8 mouse cellular contexts compared by ENCODE assay signal in genomic region chr11:66258851-66259250, GRCm38 (mm10).
DNase-seq lines count a peak whose midpoint lies in the region; ATAC-seq and TF ChIP-seq lines count a peak whose summit lies in the region.

No protein-coding gene starts in this region.

- H3K4me3 ChIP-seq in kidney, adult 2 months (ENCODE audit: insufficient read depth, low read depth, low read length), result no peak overlapping the region
- H3K4me3 ChIP-seq in kidney, embryonic 15.5 days (replicated peaks), result no peak overlapping the region

- H3K27ac ChIP-seq in kidney, adult 2 months (ENCODE audit: insufficient read depth, low read depth, low read length), result no peak overlapping the region
- no peak overlapping the region for H3K27ac ChIP-seq in kidney, embryonic 15.5 days

- H3K36me3 ChIP-seq in kidney, adult 2 months (ENCODE audit: control insufficient read depth, insufficient read depth, low read length), result no peaks in the 10 kb centered on the region
- no peaks in the 10 kb centered on the region for H3K36me3 ChIP-seq in kidney, embryonic 15.5 days

- TF ChIP-seq CTCF in kidney, adult 2 months (conservative IDR thresholded peaks at IDR 0.05; ENCODE audit: insufficient read depth, insufficient read length, low read depth, low read length), result no peak

- H3K27me3 ChIP-seq in kidney, adult 2 months (replicated peaks; ENCODE audit: control insufficient read depth, insufficient read depth, low read length), result no peaks in the 10 kb centered on the region
- H3K27me3 ChIP-seq in kidney, embryonic 15.5 days, result no peaks in the 10 kb centered on the region

- no peak for ATAC-seq in kidney, embryonic 15.5 days (replicated peaks; ENCODE audit: low FRiP score)
- no peak for ATAC-seq in cerebellum, adult (ENCODE audit: insufficient number of reproducible peaks, low FRiP score, low TSS enrichment)

- H3K4me2 ChIP-seq in kidney, embryonic 15.5 days, result no peak overlapping the region

- 9% methylated on average over 3 of the region's 3 CpGs for WGBS in kidney, adult 2 months
- 15% methylated on average over 3 of the region's 3 CpGs for WGBS in kidney, embryonic 15.5 days

- no peaks in the 10 kb centered on the region for H3K9me3 ChIP-seq in kidney, embryonic 15.5 days (replicated peaks)

- peak; percentile 12 for DNase-seq in kidney, adult 2 months
- DNase-seq in ZHBTc4 (ENCODE audit: low read depth, low spot score), result peak; percentile 70
- peak; percentile 77 for DNase-seq in forelimb bud, embryonic 11.5 days (ENCODE audit: low read depth, low spot score)
- DNase-seq in lung, postnatal 4 days, result peak; percentile 33 to 63
- no peak for DNase-seq in spleen, postnatal 14 days (ENCODE audit: low spot score in 2 of 2)
- DNase-seq in urinary bladder, postnatal 4 days (ENCODE audit: low spot score in 2 of 2), result no peak

- no peak overlapping the region for H3K9ac ChIP-seq in kidney, embryonic 15.5 days

- H3K4me1 ChIP-seq in kidney, adult 2 months (ENCODE audit: control insufficient read depth, insufficient read depth, low read length), result no peaks in the 10 kb centered on the region
- H3K4me1 ChIP-seq in kidney, embryonic 15.5 days, result no peaks in the 10 kb centered on the region

- TF ChIP-seq POLR2A in kidney, adult 2 months (IDR thresholded peaks at IDR 0.05; ENCODE audit: low read depth, low read length), result no peak

Comparison
In these comparisons a context has a peak if more than half of its experiments do, and no peak if none do; other contexts are left out.
1. DNase-seq: peak in kidney, adult 2 months (single experiment), ZHBTc4 (single experiment), forelimb bud, embryonic 11.5 days (single experiment) and lung, postnatal 4 days (2 of 2); none in spleen, postnatal 14 days (0 of 2) and urinary bladder, postnatal 4 days (0 of 2).